Mouse (Mus musculus) liver, postnatal 0 days (tissue): ENCODE measurements around the gene Gm20661. TPM values are rescaled to one million over a fixed set of nuclear protein-coding genes. Genes with fewer than 3 reads are reported as not detected.
"Not testable (repeated sequence)": the region's sequence is repeated elsewhere in the genome, so short reads cannot be mapped to it uniquely, and the experiment has no call there.

Source experiments
- ATAC-seq: fragments of 200-750 bp; cut with Nextera tagmentation; 2 replicates; pipeline ENCODE4 v1.8.0; 2017; ENCODE audit warnings: mild to moderate bottlenecking, moderate library complexity
- DNase-seq: peaks from one replicate; pipeline ENCODE4 v3.0.0-alpha.2; 2016
- H3K27ac ChIP-seq: fragments of 300-500 bp; sonication (generic); 2 replicates; pipeline ENCODE4 v1.5.1; 2014; ENCODE audit warnings: antibody characterized with exemption, moderate library complexity, mild to moderate bottlenecking, low read depth
- H3K27me3 ChIP-seq: fragments of 300-500 bp; sonication (generic); 2 replicates; pipeline ENCODE4 v1.6.1; 2014; ENCODE audit warnings: low read length, control low read depth, mixed read lengths; ENCODE audit not compliant: insufficient read depth
- H3K36me3 ChIP-seq: fragments of 300-500 bp; sonication (generic); replicated peaks from 2 replicates; pipeline ENCODE4 v1.6.1; 2014; ENCODE audit warnings: mild to moderate bottlenecking, control low read depth, low read length, moderate library complexity, mixed read lengths; ENCODE audit not compliant: insufficient read depth
- H3K4me1 ChIP-seq: fragments of 300-500 bp; sonication (generic); 2 replicates; pipeline ENCODE4 v1.6.1; 2014; ENCODE audit warnings: antibody characterized with exemption, mild to moderate bottlenecking, control low read depth; ENCODE audit not compliant: insufficient read depth
- H3K4me2 ChIP-seq: fragments of 300-500 bp; sonication (generic); 2 replicates; pipeline ENCODE4 v1.6.1; 2014; ENCODE audit warnings: low read depth, mild to moderate bottlenecking, low read length, moderate library complexity, mixed read lengths
- H3K4me3 ChIP-seq: fragments of 300-500 bp; sonication (generic); 2 replicates; pipeline ENCODE4 v1.5.1; 2014; ENCODE audit warnings: low read depth, low read length
- H3K9ac ChIP-seq: fragments of 300-500 bp; sonication (generic); replicated peaks from 2 replicates; pipeline ENCODE4 v1.6.1; 2014; ENCODE audit warnings: mild to moderate bottlenecking, moderate library complexity
- H3K9me3 ChIP-seq: fragments of 300-500 bp; sonication (generic); 2 replicates; pipeline ENCODE4 v1.6.1; 2016; ENCODE audit warnings: mild to moderate bottlenecking, control low read depth, low read length, mixed read lengths
- CTCF ChIP-seq: sonication (generic); IDR thresholded peaks from 2 replicates; pipeline ENCODE4 v1.5.1; 2016; ENCODE audit warnings: antibody characterized with exemption, low read depth
- EP300 ChIP-seq: IDR thresholded peaks from 2 replicates; pipeline ENCODE4 v1.6.1; 2016; ENCODE audit warnings: antibody characterized with exemption, low read depth, mild to moderate bottlenecking
- WGBS: fragments of 180-500 bp; shearing (Covaris S2); extraction: QIAGEN DNeasy Blood & Tissue Kit; methylation state at CpG from one replicate; pipeline ENCODE4 v1.1.7; 2014; ENCODE audit not compliant: insufficient replicate concordance; 5-methylcytosine and 5-hydroxymethylcytosine counted together
- polyA plus RNA-seq: library from polyadenylated mRNA; unstranded; fragments of >200 nt; fragmentation: Nextera tagmentation; extraction: Ambion mirVana; gene quantifications from 2 replicates; pipeline ENCODE4 v1.2.1, GENCODE M21; 2015

The Gm20661 gene
- polyA plus RNA-seq, 1 experiment from 2014 or later: 0.31 TPM

DNA sequence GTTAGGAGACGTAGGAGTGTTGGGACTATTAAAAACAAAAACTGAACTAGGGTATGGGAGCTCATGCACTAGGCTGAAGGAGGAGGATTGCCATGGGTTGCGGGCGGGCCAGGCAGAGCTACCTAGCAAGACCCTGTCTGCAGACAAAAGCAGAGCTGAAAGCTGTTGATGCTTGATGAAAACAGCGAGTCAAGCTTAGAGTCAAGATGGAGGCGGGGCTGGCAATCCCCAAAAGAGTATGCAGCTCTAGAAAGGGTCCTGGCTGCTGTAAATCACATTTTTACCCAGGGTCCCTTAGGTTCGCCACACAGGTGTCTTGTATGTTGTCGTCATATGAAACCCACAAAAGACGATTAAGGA lies 20.7 kb downstream of the Gm20661 start:
- Histone ChIP-seq H3K4me1 (peaks cover 29% of the 10 kb centered on the region), H3K27me3 (no peaks in the 10 kb centered on the region)
- peak; percentile 37 for DNase-seq

DNA sequence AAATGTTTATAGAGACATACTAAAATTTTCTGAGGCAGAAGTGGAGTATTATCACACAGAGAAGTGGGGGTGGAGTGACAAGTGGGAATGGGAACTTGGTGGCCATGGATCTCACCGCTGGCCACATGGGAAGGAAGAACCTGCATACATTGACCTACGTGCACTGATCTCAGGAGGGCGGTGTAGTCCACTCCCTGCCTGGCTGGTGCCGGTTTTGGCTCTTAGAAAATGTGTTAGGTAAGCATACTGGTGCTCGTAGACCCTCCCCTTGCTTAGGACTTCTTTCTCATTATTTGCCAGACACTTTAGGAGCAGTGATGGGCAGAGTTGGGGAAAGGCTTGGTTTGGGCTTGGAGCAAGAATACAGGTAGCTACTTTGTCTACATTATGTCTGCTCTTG lies 25.2 kb downstream of the Gm20661 start:
- no peak for ATAC-seq

More for the DNA sequence above, 20.7 kb downstream of the Gm20661 start:
- Histone ChIP-seq H3K4me3 (peak overlapping the region; percentile 94), H3K9ac (peak overlapping the region; percentile 99), H3K9me3 (no peaks in the 10 kb centered on the region), H3K36me3 (0 out of 2 replicates have a peak, but pooled peaks cover 7% of the 10 kb centered on the region), H3K27ac (peak overlapping the region; percentile 98), H3K4me2 (peak overlapping the region; percentile 88)
- no peak for ATAC-seq
- WGBS: 26% methylated on average over 8 of the region's 8 CpGs
- TF ChIP-seq EP300: no peak
- no peak for TF ChIP-seq CTCF

DNA sequence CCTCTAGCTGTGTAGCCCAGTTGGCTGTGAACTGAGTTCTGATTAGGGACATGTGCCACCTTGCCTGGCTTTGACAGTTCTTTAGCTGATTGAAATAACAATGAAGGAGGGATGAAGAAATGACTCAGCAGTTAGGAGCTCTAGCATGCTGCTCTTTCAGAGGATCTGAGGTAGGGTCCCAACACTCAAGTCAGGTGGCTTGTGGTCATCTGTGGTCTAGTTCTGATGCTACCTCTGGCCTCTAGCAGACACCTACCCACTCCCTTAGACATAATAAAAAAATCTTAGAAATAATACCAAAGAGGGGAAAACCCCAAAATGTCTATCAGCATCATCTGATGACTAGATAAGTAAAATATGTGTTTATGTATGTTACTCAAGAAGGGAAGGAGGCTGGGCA lies 27.5 kb downstream of the Gm20661 start:
- no peak overlapping the region for H3K4me2 ChIP-seq
- no peak for TF ChIP-seq EP300
- no peak for TF ChIP-seq CTCF
- no peaks in the 10 kb centered on the region for H3K9me3 ChIP-seq
- ATAC-seq: no peak
- peaks cover 23% of the 10 kb centered on the region for H3K36me3 ChIP-seq
- H3K4me3 ChIP-seq: no peak overlapping the region
- H3K27me3 ChIP-seq: no peaks in the 10 kb centered on the region
- no peak overlapping the region for H3K27ac ChIP-seq
- no peak for DNase-seq
- H3K4me1 ChIP-seq: peaks cover 7% of the 10 kb centered on the region
- H3K9ac ChIP-seq: no peak overlapping the region

More for the DNA sequence above, 25.2 kb downstream of the Gm20661 start:
- WGBS: 71% methylated on average over 5 of the region's 5 CpGs
- DNase-seq: no peak
- peaks cover 25% of the 10 kb centered on the region for H3K4me1 ChIP-seq
- H3K4me2 ChIP-seq: no peak overlapping the region
- H3K36me3 ChIP-seq: peaks cover 17% of the 10 kb centered on the region
- 0 out of 2 replicates have a peak overlapping the region, but pooled peaks have one; percentile 22 for H3K27ac ChIP-seq
- H3K27me3 ChIP-seq: no peaks in the 10 kb centered on the region
- H3K9me3 ChIP-seq: no peaks in the 10 kb centered on the region
- no peak overlapping the region for H3K9ac ChIP-seq
- no peak overlapping the region for H3K4me3 ChIP-seq
- TF ChIP-seq CTCF (no peak), EP300 (no peak)

DNA sequence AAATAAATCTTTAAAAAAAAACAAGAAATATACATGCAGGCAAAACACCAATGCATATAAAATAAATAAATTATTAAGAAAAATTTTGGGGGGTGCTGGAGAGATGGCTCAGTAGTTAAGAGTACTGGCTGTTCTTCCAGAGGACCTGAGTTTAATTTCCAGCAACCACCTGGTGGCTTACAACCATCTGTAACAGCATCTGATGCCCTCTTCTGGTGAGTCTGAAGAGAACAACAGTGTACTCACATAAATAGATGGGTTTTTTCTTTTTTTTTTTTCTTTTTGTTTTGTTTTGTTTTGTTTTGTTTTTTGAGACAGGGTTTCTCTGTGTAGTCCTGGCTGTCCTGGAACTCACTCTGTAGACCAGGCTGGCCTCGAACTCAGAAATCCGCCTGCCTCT lies 30.7 kb downstream of the Gm20661 start:
- 87% methylated on average over 2 of the region's 2 CpGs for WGBS
- not testable (repeated sequence) for H3K27me3 ChIP-seq, H3K4me2 ChIP-seq, H3K4me1 ChIP-seq, H3K9me3 ChIP-seq, DNase-seq, H3K27ac ChIP-seq, H3K4me3 ChIP-seq, H3K9ac ChIP-seq, ATAC-seq
- peak; percentile 28; the same call in 1 of the 2 replicates for TF ChIP-seq CTCF
- peaks cover 26% of the 10 kb centered on the region for H3K36me3 ChIP-seq

DNA sequence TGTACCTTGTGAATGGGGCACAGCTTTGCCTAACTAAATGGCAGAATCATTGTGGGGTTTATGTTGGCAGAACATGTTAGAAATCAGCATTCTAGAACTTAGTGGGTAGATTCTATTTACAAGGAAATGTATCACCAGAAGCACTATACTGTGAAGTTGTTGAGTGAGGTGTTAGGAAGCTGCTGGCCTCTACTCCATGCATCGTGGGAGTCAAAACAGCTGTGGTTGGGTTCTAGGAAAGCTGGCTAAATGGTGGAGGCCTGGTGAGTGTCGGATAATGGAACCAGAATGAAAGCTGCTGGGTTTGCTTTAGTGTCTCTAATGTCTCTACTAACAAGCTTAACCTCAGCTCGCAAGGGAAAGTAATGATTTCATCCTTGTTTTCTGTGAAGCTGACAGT lies 34.3 kb downstream of the Gm20661 start:
- Histone ChIP-seq H3K4me1 (peaks cover 10% of the 10 kb centered on the region), H3K4me2 (no peak overlapping the region), H3K4me3 (no peak overlapping the region), H3K36me3 (peaks cover 24% of the 10 kb centered on the region), H3K9ac (no peak overlapping the region), H3K9me3 (no peaks in the 10 kb centered on the region), H3K27ac (no peak overlapping the region), H3K27me3 (no peaks in the 10 kb centered on the region)
- TF ChIP-seq EP300 (no peak), CTCF (no peak)
- DNase-seq: no peak
- ATAC-seq: no peak
- 89% methylated on average over 3 of the region's 3 CpGs for WGBS

DNA sequence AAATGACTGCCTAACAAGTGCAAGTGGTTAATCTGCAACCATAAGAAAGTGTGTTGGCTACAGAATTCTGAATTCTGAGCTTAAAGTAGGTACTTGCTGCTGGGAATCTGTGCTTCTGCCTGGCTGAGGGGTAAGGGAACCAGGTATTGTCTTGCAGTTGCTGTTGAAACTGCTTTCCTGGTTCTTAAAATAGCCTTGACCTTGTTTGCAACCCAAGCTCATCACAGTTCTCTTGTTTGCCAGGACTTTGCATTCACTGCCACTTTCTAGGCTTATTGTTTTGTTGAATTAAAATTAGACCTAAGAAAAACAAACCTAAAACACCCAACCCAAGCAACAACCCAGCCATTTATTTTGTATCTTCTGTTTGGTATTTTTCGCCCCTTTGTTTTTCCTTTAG lies 37.9 kb downstream of the Gm20661 start:
- ATAC-seq (no peak), DNase-seq (no peak)
- WGBS: 88% methylated on average over 1 of the region's 1 CpGs
- H3K9ac ChIP-seq: no peak overlapping the region
- H3K36me3 ChIP-seq: peaks cover 30% of the 10 kb centered on the region
- TF ChIP-seq EP300 (no peak), CTCF (no peak)
- no peaks in the 10 kb centered on the region for H3K27me3 ChIP-seq
- no peak overlapping the region for H3K4me3 ChIP-seq
- H3K27ac ChIP-seq: no peak overlapping the region
- no peak overlapping the region for H3K4me2 ChIP-seq
- H3K9me3 ChIP-seq: no peaks in the 10 kb centered on the region
- peaks cover 11% of the 10 kb centered on the region for H3K4me1 ChIP-seq

DNA sequence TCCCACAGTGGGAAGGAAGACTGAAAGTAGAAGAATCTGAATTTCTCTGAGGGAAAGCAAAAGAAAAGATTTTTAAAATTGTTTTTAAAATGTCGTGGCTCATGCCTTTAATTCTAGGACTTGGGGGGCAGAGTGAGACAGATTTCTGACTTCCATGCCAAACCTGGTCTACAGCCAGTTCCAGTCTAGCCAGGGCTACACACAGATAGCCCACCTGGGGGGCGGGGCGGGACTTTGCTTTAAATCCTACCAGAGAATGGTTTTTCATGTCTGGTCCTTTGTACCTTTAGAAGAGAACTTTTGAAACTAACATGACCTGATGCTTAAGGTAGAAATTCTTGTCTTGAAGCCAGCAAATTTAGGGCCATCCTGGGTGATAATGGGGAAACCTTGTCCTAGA lies 40.4 kb downstream of the Gm20661 start:
- no peak for ATAC-seq
- no peak overlapping the region for H3K27ac ChIP-seq
- DNase-seq: no peak
- WGBS: 85% methylated on average over 3 of the region's 3 CpGs
- H3K4me2 ChIP-seq: no peak overlapping the region
- H3K4me1 ChIP-seq: peaks cover 11% of the 10 kb centered on the region
- peaks cover 38% of the 10 kb centered on the region for H3K36me3 ChIP-seq
- no peak overlapping the region for H3K4me3 ChIP-seq
- H3K9ac ChIP-seq: no peak overlapping the region
- no peaks in the 10 kb centered on the region for H3K27me3 ChIP-seq
- H3K9me3 ChIP-seq: no peaks in the 10 kb centered on the region
- TF ChIP-seq CTCF: no peak
- no peak for TF ChIP-seq EP300
